Mouse (Mus musculus): ENCODE data around the gene Dennd1a. TPM values are rescaled to one million over a fixed set of nuclear protein-coding genes. Genes with fewer than 3 reads are reported as not detected.

Dennd1a gene
- polyA plus RNA-seq, 1 experiment from 2014 or later, result 16.4 TPM

DNA sequence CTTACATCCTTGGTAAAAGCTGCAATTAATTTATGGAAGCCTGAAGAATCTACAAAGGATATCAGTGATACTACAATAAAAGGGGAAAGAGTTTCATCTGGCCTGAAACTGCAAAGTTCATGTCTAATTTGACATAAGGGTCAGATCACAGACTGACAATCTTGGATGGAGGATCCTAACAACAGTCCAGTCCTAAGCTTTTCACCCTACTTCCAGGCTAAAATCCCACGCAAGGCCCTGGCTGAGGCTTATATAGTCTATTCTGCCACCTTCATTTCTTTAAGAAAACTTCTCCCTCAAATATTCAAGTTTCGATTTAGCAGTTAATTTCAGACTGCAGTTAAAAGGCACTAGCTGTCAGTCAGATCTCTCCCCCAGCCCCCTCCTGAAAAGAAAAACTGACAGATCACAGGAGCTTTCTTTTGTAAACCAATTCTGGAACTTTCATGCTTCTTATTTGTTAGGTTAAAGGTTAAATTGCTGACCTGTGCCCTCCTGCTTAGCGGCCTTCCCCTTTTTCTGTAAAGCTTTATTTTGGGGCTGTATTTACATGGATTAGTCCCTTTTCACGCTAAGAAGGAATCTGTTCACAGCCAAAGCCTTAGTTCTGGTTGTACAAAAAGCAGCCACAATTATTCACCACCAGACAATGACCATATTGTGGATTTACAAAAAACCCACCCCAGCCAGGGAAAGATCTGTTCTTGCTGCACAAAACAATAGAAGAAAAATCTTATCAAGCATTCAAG lies 66.3 kb downstream of the Dennd1a start:
- Histone ChIP-seq H3K9me3 (replicated peaks) (no peaks in the 10 kb centered on the region), H3K27me3 (peaks cover 78% of the 10 kb centered on the region), H3K4me2 (replicated peaks) (no peak overlapping the region), H3K36me3 (no peaks in the 10 kb centered on the region), H3K4me1 (peaks cover 7% of the 10 kb centered on the region), H3K4me3 (no peak overlapping the region), H3K27ac (no peak overlapping the region), H3K9ac (no peak overlapping the region)
- ATAC-seq (ENCODE audit: low FRiP score), result 0 out of 2 replicates have a peak, but pooled peaks have one; percentile 32
- WGBS, result 8% methylated on average over 4 of the region's 4 CpGs

DNA sequence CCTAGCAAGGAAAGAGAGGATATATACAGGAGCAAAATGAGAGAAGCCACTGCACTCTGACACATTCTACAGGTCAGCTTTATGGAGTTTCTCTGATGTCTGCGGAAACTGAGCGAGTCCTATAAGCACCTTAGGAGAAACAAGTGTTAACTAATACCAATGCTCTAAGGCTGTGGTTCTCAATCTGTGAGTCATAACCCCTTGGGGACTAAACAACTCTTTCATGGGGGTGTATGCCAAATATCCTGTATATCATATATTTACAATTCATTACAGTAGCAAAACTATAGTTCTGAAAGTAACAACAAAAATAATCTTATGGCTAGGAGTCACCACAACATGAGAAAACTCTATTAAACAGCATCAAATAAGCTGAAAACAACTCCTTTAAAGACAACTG lies 67.5 kb downstream of the Dennd1a start:
- Histone ChIP-seq H3K27me3 (peaks cover 66% of the 10 kb centered on the region), H3K27ac (no peak overlapping the region)

DNA sequence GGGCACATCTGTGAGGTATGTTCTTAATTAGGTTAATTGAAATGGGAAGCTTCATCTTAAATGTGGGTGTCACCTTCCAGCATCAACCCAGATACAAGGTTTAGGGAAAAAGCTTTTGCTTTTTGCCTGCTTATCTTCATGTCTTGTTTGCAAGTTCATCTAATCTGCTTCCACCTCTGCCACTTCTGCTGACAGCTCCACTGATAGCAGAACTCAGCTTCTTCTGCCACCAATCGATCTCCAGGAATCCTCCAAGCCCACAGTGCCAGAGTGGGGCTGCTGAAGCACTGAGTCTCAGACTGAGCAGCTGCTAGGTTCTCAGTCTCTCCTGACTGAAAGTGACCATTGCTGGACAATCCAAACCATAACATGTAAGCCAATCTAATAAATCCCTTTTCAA lies 74.1 kb downstream of the Dennd1a start:
- peaks cover 22% of the 10 kb centered on the region for H3K27me3 ChIP-seq

More for the DNA sequence above, 67.5 kb downstream of the Dennd1a start:
- Histone ChIP-seq H3K4me2 (replicated peaks) (no peak overlapping the region), H3K9me3 (replicated peaks) (no peaks in the 10 kb centered on the region), H3K4me3 (no peak overlapping the region), H3K4me1 (peaks cover 7% of the 10 kb centered on the region), H3K9ac (no peak overlapping the region), H3K36me3 (no peaks in the 10 kb centered on the region)
- no peak for ATAC-seq (ENCODE audit: low FRiP score)
- 94% methylated on average over 2 of the region's 2 CpGs for WGBS

GRCm38 (mm10) chr2:38211426-38211825 lies 75.8 kb downstream of the Dennd1a start:
- peaks cover 8% of the 10 kb centered on the region for H3K27me3 ChIP-seq
- ATAC-seq (ENCODE audit: low FRiP score), result no peak
- H3K9me3 ChIP-seq (replicated peaks), result no peaks in the 10 kb centered on the region
- no peak overlapping the region for H3K27ac ChIP-seq
- H3K4me1 ChIP-seq, result no peaks in the 10 kb centered on the region
- no peak overlapping the region for H3K4me2 ChIP-seq (replicated peaks)
- H3K36me3 ChIP-seq, result no peaks in the 10 kb centered on the region
- WGBS, result 95% methylated on average over 2 of the region's 2 CpGs
- no peak overlapping the region for H3K4me3 ChIP-seq
- H3K9ac ChIP-seq, result no peak overlapping the region

More for the DNA sequence above, 74.1 kb downstream of the Dennd1a start:
- Histone ChIP-seq H3K4me1 (no peaks in the 10 kb centered on the region), H3K9me3 (replicated peaks) (no peaks in the 10 kb centered on the region), H3K4me2 (replicated peaks) (no peak overlapping the region), H3K9ac (no peak overlapping the region), H3K36me3 (no peaks in the 10 kb centered on the region), H3K4me3 (no peak overlapping the region), H3K27ac (no peak overlapping the region)
- ATAC-seq (ENCODE audit: low FRiP score), result no peak
- 79% methylated on average over 1 of the region's 1 CpGs for WGBS

- no peak overlapping the region for H3K4me2 ChIP-seq (replicated peaks)
- no peaks in the 10 kb centered on the region for H3K4me1 ChIP-seq
- no peak overlapping the region for H3K4me3 ChIP-seq
- no peak overlapping the region for H3K9ac ChIP-seq
- H3K36me3 ChIP-seq, result no peaks in the 10 kb centered on the region
- no peaks in the 10 kb centered on the region for H3K27me3 ChIP-seq
- ATAC-seq (ENCODE audit: low FRiP score), result no peak
- no peaks in the 10 kb centered on the region for H3K9me3 ChIP-seq (replicated peaks)
- 91% methylated on average over 1 of the region's 1 CpGs for WGBS
- H3K27ac ChIP-seq, result no peak overlapping the region
Measured at GRCm38 (mm10) chr2:38207752-38208151, 79.4 kb downstream of the Dennd1a start.

GRCm38 (mm10) chr2:38205281-38205680 lies 81.9 kb downstream of the Dennd1a start:
- ATAC-seq (ENCODE audit: low FRiP score), result no peak

DNA sequence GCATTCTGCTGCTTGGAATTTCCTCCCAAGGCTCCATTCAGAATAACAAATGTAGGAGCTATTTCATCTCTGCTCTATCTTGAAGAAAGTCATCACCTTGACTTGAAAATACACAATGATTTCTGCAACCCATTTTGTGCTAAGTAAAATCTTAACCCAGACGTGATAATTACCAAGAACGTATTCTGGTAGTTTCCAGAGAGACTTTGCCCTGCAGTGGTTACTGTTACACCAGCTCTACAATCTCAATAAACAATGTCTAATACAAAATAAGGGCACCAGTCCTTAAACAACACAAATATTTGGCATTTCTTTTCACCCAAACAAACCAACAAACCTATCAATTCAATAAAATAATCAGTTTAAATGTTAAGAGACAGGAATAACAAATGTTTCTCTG lies 82.5 kb downstream of the Dennd1a start:
- 82% methylated on average over 2 of the region's 2 CpGs for WGBS
- no peaks in the 10 kb centered on the region for H3K27me3 ChIP-seq
- no peak overlapping the region for H3K4me3 ChIP-seq
- no peak overlapping the region for H3K4me2 ChIP-seq (replicated peaks)
- no peak for ATAC-seq (ENCODE audit: low FRiP score)
- no peak overlapping the region for H3K27ac ChIP-seq
- no peaks in the 10 kb centered on the region for H3K9me3 ChIP-seq (replicated peaks)
- H3K4me1 ChIP-seq, result no peaks in the 10 kb centered on the region
- H3K36me3 ChIP-seq, result no peaks in the 10 kb centered on the region
- H3K9ac ChIP-seq, result no peak overlapping the region

More at GRCm38 (mm10) chr2:38205281-38205680, 81.9 kb downstream of the Dennd1a start:
- Histone ChIP-seq H3K4me2 (replicated peaks) (no peak overlapping the region), H3K9me3 (replicated peaks) (no peaks in the 10 kb centered on the region), H3K4me1 (no peaks in the 10 kb centered on the region), H3K4me3 (no peak overlapping the region), H3K36me3 (no peaks in the 10 kb centered on the region), H3K9ac (no peak overlapping the region), H3K27ac (no peak overlapping the region), H3K27me3 (no peaks in the 10 kb centered on the region)
- 82% methylated on average over 5 of the region's 5 CpGs for WGBS

DNA sequence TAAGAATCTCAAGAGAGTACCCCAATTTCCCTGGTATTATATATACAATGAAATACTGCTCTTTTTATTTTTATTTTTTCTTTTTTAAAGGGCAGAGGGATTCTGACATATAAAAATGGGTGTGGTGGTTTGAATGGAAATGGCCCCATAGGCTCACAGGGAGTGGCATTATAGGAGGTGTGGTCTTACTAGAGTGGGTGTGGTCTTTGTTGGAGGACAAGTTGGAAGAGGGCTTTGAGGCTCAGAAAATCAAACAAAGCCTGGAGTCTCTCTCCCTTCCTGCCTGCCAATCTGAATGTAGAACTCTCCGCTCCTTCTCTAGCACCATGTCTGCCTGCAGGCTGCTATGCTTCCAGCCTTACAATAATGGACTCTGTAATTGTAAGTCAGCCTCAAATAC lies 89.1 kb downstream of the Dennd1a start:
- Histone ChIP-seq H3K27ac (no peak overlapping the region), H3K4me2 (replicated peaks) (no peak overlapping the region), H3K4me1 (0 out of 2 replicates have a peak, but pooled peaks cover 3% of the 10 kb centered on the region), H3K9me3 (replicated peaks) (no peaks in the 10 kb centered on the region), H3K4me3 (no peak overlapping the region), H3K9ac (no peak overlapping the region), H3K36me3 (no peaks in the 10 kb centered on the region), H3K27me3 (no peaks in the 10 kb centered on the region)
- ATAC-seq (ENCODE audit: low FRiP score), result no peak
- WGBS, result 59% methylated on average over 1 of the region's 1 CpGs

- no peaks in the 10 kb centered on the region for H3K27me3 ChIP-seq
- H3K4me2 ChIP-seq (replicated peaks), result no peak overlapping the region
- no peak overlapping the region for H3K9ac ChIP-seq
- no peak for ATAC-seq (ENCODE audit: low FRiP score)
- H3K36me3 ChIP-seq, result no peaks in the 10 kb centered on the region
- 0 out of 2 replicates have a peak, but pooled peaks cover 3% of the 10 kb centered on the region for H3K4me1 ChIP-seq
- WGBS, result 62% methylated on average over 9 of the region's 9 CpGs
- no peaks in the 10 kb centered on the region for H3K9me3 ChIP-seq (replicated peaks)
- no peak overlapping the region for H3K27ac ChIP-seq
- H3K4me3 ChIP-seq, result no peak overlapping the region
Measured at GRCm38 (mm10) chr2:38196199-38197060, 90.8 kb downstream of the Dennd1a start.

DNA sequence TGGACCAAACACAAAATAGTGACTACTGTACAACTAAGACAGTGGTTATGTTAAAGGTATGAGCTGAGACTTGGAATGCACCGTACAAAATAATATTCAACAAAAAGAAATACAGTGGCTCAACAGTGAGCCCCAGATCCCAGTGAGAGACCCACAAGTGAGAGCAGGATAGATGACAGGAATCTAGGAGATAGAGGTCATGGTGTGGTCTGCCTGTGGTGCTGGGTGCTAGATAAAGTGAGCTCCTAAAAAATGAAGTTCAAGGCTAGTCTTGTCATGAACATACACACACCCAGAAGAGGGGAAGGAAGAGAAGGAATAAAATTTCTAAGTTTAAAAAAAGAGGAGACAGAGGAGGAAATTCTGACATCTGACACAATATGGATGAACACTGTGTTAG lies 95.2 kb downstream of the Dennd1a start:
- Histone ChIP-seq H3K27me3 (no peaks in the 10 kb centered on the region), H3K9ac (no peak overlapping the region), H3K4me3 (no peak overlapping the region), H3K36me3 (no peaks in the 10 kb centered on the region), H3K4me2 (replicated peaks) (no peak overlapping the region), H3K27ac (no peak overlapping the region), H3K4me1 (0 out of 2 replicates have a peak, but pooled peaks cover 3% of the 10 kb centered on the region), H3K9me3 (replicated peaks) (no peaks in the 10 kb centered on the region)
- ATAC-seq (ENCODE audit: low FRiP score), result no peak
- WGBS, result 84% methylated on average over 1 of the region's 1 CpGs

DNA sequence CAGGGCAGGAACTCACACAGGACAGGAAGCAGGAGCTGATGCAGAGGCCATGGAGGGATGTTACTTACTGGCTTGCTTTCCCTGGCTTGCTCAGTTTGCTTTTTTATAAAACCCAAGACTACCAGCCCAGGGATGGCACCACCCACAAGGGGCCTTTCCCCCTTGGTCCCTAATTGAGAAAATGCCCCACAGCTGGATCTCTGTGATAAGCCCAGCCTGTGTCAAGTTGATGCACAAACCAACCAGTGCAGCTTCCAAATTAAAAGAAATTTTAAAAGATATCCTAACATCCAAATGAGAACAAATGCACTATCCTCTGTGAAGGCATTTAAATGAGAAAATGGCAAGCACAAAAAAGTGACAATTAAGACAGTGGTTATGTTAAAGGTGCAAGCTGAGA lies 95.6 kb downstream of the Dennd1a start:
- Histone ChIP-seq H3K4me2 (replicated peaks) (no peak overlapping the region), H3K27ac (no peak overlapping the region), H3K27me3 (no peaks in the 10 kb centered on the region), H3K36me3 (no peaks in the 10 kb centered on the region), H3K4me3 (no peak overlapping the region), H3K9me3 (replicated peaks) (no peaks in the 10 kb centered on the region), H3K4me1 (0 out of 2 replicates have a peak, but pooled peaks cover 3% of the 10 kb centered on the region), H3K9ac (no peak overlapping the region)
- ATAC-seq (ENCODE audit: low FRiP score), result no peak

- H3K36me3 ChIP-seq, result no peaks in the 10 kb centered on the region
- no peaks in the 10 kb centered on the region for H3K27me3 ChIP-seq
- H3K4me3 ChIP-seq, result no peak overlapping the region
- no peak for ATAC-seq (ENCODE audit: low FRiP score)
- H3K9me3 ChIP-seq (replicated peaks), result no peaks in the 10 kb centered on the region
- H3K4me2 ChIP-seq (replicated peaks), result no peak overlapping the region
- no peak overlapping the region for H3K9ac ChIP-seq
- no peaks in the 10 kb centered on the region for H3K4me1 ChIP-seq
- 74% methylated on average over 2 of the region's 2 CpGs for WGBS
- no peak overlapping the region for H3K27ac ChIP-seq
Measured at GRCm38 (mm10) chr2:38186438-38186837, 100.8 kb downstream of the Dennd1a start.
